Mouse (Mus musculus) kidney, postnatal 0 days (tissue): ENCODE measurements around the gene Taf4. TPM values are rescaled to one million over a fixed set of nuclear protein-coding genes. Genes with fewer than 3 reads are reported as not detected.

Experiments used
- ATAC-seq: fragments of 200-750 bp; cut with Nextera tagmentation; replicated peaks from 2 replicates; pipeline ENCODE4 v1.8.0; 2017; ENCODE audit warnings: low read depth, moderate number of reproducible peaks, moderate TSS enrichment, moderate library complexity; ENCODE audit not compliant: low FRiP score
- DNase-seq: peaks from one replicate; pipeline ENCODE4 v3.0.0-alpha.2; 2016; ENCODE audit warnings: low spot score
- H3K27ac ChIP-seq: fragments of 300-500 bp; sonication (generic); 2 replicates; pipeline ENCODE4 v1.5.1; 2014; ENCODE audit warnings: mild to moderate bottlenecking
- H3K27me3 ChIP-seq: fragments of 300-500 bp; sonication (generic); 2 replicates; pipeline ENCODE4 v1.6.1; 2014; ENCODE audit warnings: low read length, mixed read lengths; ENCODE audit not compliant: insufficient read depth
- H3K36me3 ChIP-seq: fragments of 300-500 bp; sonication (generic); 2 replicates; pipeline ENCODE4 v1.6.1; 2014; ENCODE audit warnings: low read length, mixed read lengths; ENCODE audit not compliant: insufficient read depth
- H3K4me1 ChIP-seq: fragments of 300-500 bp; sonication (generic); replicated peaks from 2 replicates; pipeline ENCODE4 v1.6.1; 2014; ENCODE audit warnings: antibody characterized with exemption, low read length, mixed read lengths; ENCODE audit not compliant: insufficient read depth
- H3K4me2 ChIP-seq: fragments of 300-500 bp; sonication (generic); 2 replicates; pipeline ENCODE4 v1.6.1; 2014; ENCODE audit warnings: mild to moderate bottlenecking, low read length, moderate library complexity, mixed read lengths
- H3K4me3 ChIP-seq: fragments of 300-500 bp; sonication (generic); replicated peaks from 2 replicates; pipeline ENCODE4 v1.5.1; 2014; ENCODE audit warnings: low read depth, low read length
- H3K9ac ChIP-seq: fragments of 300-500 bp; sonication (generic); 2 replicates; pipeline ENCODE4 v1.6.1; 2014; ENCODE audit warnings: low read depth, low read length
- H3K9me3 ChIP-seq: fragments of 300-500 bp; sonication (generic); replicated peaks from 2 replicates; pipeline ENCODE4 v1.6.1; 2016; ENCODE audit warnings: low read length, inconsistent platforms, mixed read lengths
- CTCF ChIP-seq: IDR thresholded peaks from 2 replicates; pipeline ENCODE4 v1.5.1; 2016; ENCODE audit warnings: antibody characterized with exemption, low read depth, mild to moderate bottlenecking, moderate library complexity
- WGBS: fragments of 180-500 bp; shearing (Covaris S2); extraction: QIAGEN DNeasy Blood & Tissue Kit; methylation state at CpG from one replicate; pipeline ENCODE4 v1.1.7; 2014; 5-methylcytosine and 5-hydroxymethylcytosine counted together
- polyA plus RNA-seq: library from polyadenylated mRNA; unstranded; fragments of >200 nt; fragmentation: Nextera tagmentation; extraction: Ambion mirVana; gene quantifications from 2 replicates; pipeline ENCODE4 v1.2.1, GENCODE M21; 2015

The Taf4 gene
- polyA plus RNA-seq: 3.3 and 3.5 TPM in 2 replicates

- no peak for TF ChIP-seq CTCF
- H3K9ac ChIP-seq: peak within 1 kb of the TSS; percentile 100
- WGBS: under 1% methylated on average over 70 of the region's 84 CpGs
- H3K9me3 ChIP-seq: no peaks in the 10 kb centered on the region
- H3K4me1 ChIP-seq: peaks cover 28% of the 10 kb centered on the region
- ATAC-seq (peak; percentile 92), DNase-seq (peak; percentile 91)
- H3K27me3 ChIP-seq: no peaks in the 10 kb centered on the region
- peak within 1 kb of the TSS; percentile 88 for H3K4me3 ChIP-seq
- no peaks in the 10 kb centered on the region for H3K36me3 ChIP-seq
- H3K4me2 ChIP-seq: peak within 1 kb of the TSS; percentile 97
- H3K27ac ChIP-seq: peak within 1 kb of the TSS; percentile 99
Measured at GRCm38 (mm10) chr2:179976628-179977343, at the start of gene Taf4. Taf4 (minus strand) TSS chr2:179976646.

GRCm38 (mm10) chr2:180025861-180026200 is 49.4 kb upstream of the Taf4 start:
- no peak overlapping the region for H3K27ac ChIP-seq
- H3K4me1 ChIP-seq: peaks cover 22% of the 10 kb centered on the region
- peak overlapping the region; percentile 78 for H3K4me2 ChIP-seq
- ATAC-seq: no peak
- TF ChIP-seq CTCF: no peak
- no peak for DNase-seq
- H3K27me3 ChIP-seq: peaks cover 4% of the 10 kb centered on the region; the same call in 1 of the 2 replicates
- H3K4me3 ChIP-seq: peak overlapping the region; percentile 62
- 9% methylated on average over 6 of the region's 6 CpGs for WGBS
- H3K36me3 ChIP-seq: peaks cover 17% of the 10 kb centered on the region; the same call in 1 of the 2 replicates
- peak overlapping the region; percentile 84 for H3K9ac ChIP-seq
- H3K9me3 ChIP-seq: no peaks in the 10 kb centered on the region

DNA sequence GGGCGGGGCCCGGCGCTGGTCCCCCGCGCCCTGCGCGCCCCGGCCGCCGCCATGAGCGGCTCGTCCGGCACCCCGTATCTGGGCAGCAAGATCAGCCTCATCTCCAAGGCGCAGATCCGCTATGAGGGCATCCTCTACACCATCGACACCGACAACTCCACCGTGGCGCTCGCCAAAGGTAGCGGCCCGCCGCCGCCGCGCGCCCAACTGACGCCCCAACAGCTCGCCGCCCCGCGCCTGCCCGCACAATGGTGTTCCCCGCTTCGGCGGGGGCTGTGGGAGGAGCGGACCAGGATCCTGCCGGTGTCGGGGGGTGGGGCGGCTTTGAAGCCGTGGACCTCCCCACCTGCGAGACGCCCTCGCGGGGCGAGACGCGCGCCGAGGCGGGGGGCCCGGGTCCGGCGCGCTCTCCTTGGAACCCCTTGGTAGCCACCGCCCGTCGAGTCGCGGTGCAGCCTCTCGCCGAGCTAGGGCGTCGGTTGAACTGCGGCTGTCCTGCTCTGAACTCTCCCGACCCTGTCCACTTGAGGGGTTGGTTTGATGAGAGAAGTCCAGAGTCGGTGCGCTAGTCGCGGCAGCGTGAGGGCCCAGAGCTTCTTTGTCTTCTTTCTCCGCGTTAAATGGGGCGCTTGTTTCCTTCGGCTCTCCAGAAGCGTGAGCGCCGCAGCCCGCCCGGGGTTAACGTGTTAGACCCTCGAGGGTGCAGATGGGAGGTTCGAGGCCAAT is 48.9 kb upstream of the Taf4 start:
- peaks cover 4% of the 10 kb centered on the region; the same call in 1 of the 2 replicates for H3K27me3 ChIP-seq
- no peak for TF ChIP-seq CTCF
- ATAC-seq (no peak; the same call in 1 of the 2 replicates), DNase-seq (peak; percentile 45)
- peak overlapping the region; percentile 84 for H3K9ac ChIP-seq
- WGBS: under 1% methylated on average over 79 of the region's 84 CpGs
- H3K4me1 ChIP-seq: peaks cover 22% of the 10 kb centered on the region
- H3K36me3 ChIP-seq: peaks cover 16% of the 10 kb centered on the region; the same call in 1 of the 2 replicates
- no peaks in the 10 kb centered on the region for H3K9me3 ChIP-seq
- H3K27ac ChIP-seq: peak overlapping the region; percentile 90
- peak overlapping the region; percentile 78 for H3K4me2 ChIP-seq
- peak overlapping the region; percentile 62 for H3K4me3 ChIP-seq

DNA sequence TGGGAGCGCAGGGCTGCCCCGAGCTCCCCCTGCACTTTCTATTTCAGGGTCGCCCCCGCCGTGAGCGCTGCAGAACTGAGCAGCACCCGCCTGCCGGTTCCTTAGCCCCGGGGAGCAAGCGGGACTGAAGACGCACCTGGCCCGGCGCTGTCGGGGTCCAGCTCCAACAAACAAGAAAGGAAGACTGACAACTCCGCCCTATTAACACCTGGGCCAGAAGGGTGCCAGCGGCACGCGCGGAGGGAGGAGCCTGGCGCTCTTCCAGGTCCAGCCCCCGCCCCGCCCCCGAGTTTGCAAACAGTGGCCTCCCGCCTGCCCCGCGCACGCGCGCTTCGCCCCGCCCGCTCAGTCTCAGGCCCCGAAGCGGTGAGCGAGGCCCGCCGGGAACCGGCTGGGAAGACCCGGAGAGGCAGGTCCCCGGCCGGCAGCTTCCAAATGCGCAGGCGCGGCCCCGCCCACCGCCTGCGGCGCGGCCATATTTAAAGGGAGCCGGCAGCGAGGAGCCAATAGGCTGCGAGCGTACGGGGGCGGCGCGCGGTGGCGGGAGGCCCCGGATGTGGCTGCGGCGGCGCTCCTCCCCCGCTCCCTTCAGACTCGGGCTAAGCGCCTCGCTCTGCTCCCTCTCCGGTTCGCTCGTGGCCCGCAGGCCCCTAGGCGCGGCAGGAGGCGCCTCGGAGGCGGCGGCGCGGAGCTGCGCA is 48.1 kb upstream of the Taf4 start, which contains the start of gene Lsm14b:
Lsm14b (plus strand) TSS at position 587 of the 698 bp plus-strand sequence.
- WGBS: 1% methylated on average over 68 of the region's 80 CpGs
- Histone ChIP-seq H3K36me3 (peaks cover 16% of the 10 kb centered on the region; the same call in 1 of the 2 replicates), H3K4me3 (peak within 1 kb of the TSS; percentile 62), H3K4me2 (peak within 1 kb of the TSS; percentile 78), H3K4me1 (peaks cover 22% of the 10 kb centered on the region), H3K27ac (peak within 1 kb of the TSS; percentile 90), H3K9me3 (no peaks in the 10 kb centered on the region), H3K9ac (peak within 1 kb of the TSS; percentile 84), H3K27me3 (peaks cover 4% of the 10 kb centered on the region; the same call in 1 of the 2 replicates)
- no peak for TF ChIP-seq CTCF
- DNase-seq: peak; percentile 97
- peak; percentile 96 for ATAC-seq

DNA sequence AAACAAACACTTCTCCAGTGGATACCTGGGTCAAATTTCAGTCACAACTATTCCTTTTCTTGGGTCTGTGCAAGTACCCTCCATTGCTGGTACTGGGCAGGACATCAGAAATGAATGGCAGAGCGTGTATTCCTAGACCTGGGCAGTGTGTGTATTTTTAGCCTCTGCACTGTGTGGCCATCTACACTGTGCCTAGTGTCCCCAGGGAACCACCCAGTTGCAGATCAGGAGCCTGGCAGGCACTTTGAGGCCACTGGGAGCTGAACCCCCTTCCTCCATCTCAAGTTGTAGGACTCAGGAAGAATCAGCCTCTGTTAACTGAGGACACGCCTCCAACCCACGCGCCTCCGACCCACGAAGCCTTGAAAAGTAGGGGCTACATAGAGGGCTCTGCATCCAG is 46.3 kb upstream of the Taf4 start:
- no peak overlapping the region for H3K4me3 ChIP-seq

GRCm38 (mm10) chr2:180020919-180021318 is 44.5 kb upstream of the Taf4 start:
- Histone ChIP-seq H3K4me2 (no peak overlapping the region), H3K27me3 (peaks cover 4% of the 10 kb centered on the region; the same call in 1 of the 2 replicates), H3K4me1 (peaks cover 10% of the 10 kb centered on the region; the same call in 1 of the 2 replicates), H3K4me3 (no peak overlapping the region), H3K36me3 (no peaks in the 10 kb centered on the region), H3K9me3 (no peaks in the 10 kb centered on the region), H3K27ac (no peak overlapping the region), H3K9ac (no peak overlapping the region)
- 77% methylated on average over 8 of the region's 8 CpGs for WGBS
- ATAC-seq: no peak
- TF ChIP-seq CTCF: no peak
- no peak for DNase-seq

More for the DNA sequence above, 46.3 kb upstream of the Taf4 start:
- DNase-seq (no peak), ATAC-seq (no peak)
- Histone ChIP-seq H3K27me3 (peaks cover 4% of the 10 kb centered on the region; the same call in 1 of the 2 replicates), H3K36me3 (peaks cover 1% of the 10 kb centered on the region; the same call in 1 of the 2 replicates), H3K4me2 (no peak overlapping the region), H3K27ac (no peak overlapping the region), H3K9ac (no peak overlapping the region), H3K9me3 (no peaks in the 10 kb centered on the region), H3K4me1 (peaks cover 19% of the 10 kb centered on the region)
- TF ChIP-seq CTCF: no peak
- WGBS: 68% methylated on average over 6 of the region's 6 CpGs
